Mouse (Mus musculus) heart, embryonic 10.5 days (tissue): ENCODE data around the gene Mbd6. TPM values are rescaled to one million over a fixed set of nuclear protein-coding genes. Genes with fewer than 3 reads are reported as not detected.

ENCODE experiments used
- DNase-seq: peaks from one replicate; pipeline ENCODE4 v3.0.0-alpha.2; 2017; ENCODE audit warnings: low spot score
- H3K27ac ChIP-seq: fragments of 300-500 bp; sonication (generic); 2 replicates; pipeline ENCODE4 v1.5.1; 2016; ENCODE audit warnings: mild to moderate bottlenecking
- H3K27me3 ChIP-seq: fragments of 300-500 bp; sonication (generic); 2 replicates; pipeline ENCODE4 v1.6.1; 2016; ENCODE audit warnings: mild to moderate bottlenecking; ENCODE audit not compliant: poor library complexity, insufficient read depth, severe bottlenecking
- H3K36me3 ChIP-seq: fragments of 300-500 bp; sonication (generic); 2 replicates; pipeline ENCODE4 v1.6.1; 2016; ENCODE audit warnings: mild to moderate bottlenecking, moderate library complexity
- H3K4me1 ChIP-seq: fragments of 300-500 bp; sonication (generic); 2 replicates; pipeline ENCODE4 v1.6.1; 2016; ENCODE audit warnings: mild to moderate bottlenecking
- H3K4me3 ChIP-seq: fragments of 300-500 bp; sonication (generic); 2 replicates; pipeline ENCODE4 v1.5.1; 2016; ENCODE audit warnings: mild to moderate bottlenecking, moderate library complexity
- H3K9me3 ChIP-seq: fragments of 300-500 bp; sonication (generic); 2 replicates; pipeline ENCODE4 v1.6.1; 2016; ENCODE audit warnings: mild to moderate bottlenecking, moderate library complexity
- WGBS: fragments of 180-500 bp; shearing (Covaris S2); methylation state at CpG from one replicate; pipeline ENCODE4 v1.1.7; 2016; 5-methylcytosine and 5-hydroxymethylcytosine counted together
- polyA plus RNA-seq: library from polyadenylated mRNA; unstranded; fragments of >200 nt; fragmentation: Nextera tagmentation; extraction: Ambion mirVana; gene quantifications from 2 replicates; pipeline ENCODE4 v1.2.1, GENCODE M21; 2016

The Mbd6 gene
- polyA plus RNA-seq, 1 experiment from 2014 or later: 16.9 TPM

DNA sequence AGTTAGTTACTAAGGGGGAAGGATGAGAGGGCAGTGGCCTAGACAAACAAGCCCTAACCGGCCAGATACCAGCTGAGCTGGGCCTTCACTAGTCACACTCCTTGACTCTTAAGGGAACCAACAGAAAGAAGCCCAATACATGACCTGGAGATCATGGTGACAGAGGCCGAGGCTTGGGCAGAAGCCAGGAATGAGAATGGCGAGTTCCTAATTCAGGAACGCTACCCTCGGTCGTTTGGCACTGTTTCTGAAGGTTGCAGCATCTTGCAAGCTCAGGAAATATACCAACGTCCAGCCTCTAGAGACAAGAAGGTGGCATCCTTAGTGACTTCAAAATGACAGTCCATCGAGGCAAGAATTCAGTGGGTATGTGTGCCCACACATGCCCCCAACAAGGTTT lies 24.5 kb downstream of the Mbd6 start:
- 76% methylated on average over 8 of the region's 8 CpGs for WGBS
- H3K4me1 ChIP-seq: peaks cover 32% of the 10 kb centered on the region
- H3K36me3 ChIP-seq: peaks cover 13% of the 10 kb centered on the region

DNA sequence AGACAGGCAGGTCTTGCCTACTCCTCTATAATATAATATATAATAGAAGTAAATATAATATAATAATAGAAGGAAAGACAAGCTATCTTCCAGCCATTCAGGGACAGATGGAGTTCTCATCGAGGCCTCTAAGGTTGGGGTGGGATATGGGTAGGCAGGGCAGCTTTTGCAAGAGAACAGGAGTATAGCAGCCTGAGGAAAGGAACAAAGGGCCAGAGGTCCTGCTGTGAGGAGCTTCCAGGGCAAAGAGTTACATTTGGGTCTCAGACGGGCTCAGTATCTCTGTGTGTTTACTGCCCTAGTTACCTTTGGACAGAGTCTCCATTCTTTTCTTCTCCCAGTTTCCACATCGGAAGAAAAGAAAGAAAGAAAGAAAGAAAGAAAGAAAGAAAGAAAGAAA lies 25.2 kb downstream of the Mbd6 start:
- Histone ChIP-seq H3K36me3 (peaks cover 6% of the 10 kb centered on the region), H3K9me3 (no peaks in the 10 kb centered on the region), H3K27ac (no peak overlapping the region), H3K4me3 (no peak overlapping the region), H3K27me3 (peaks cover 53% of the 10 kb centered on the region), H3K4me1 (peaks cover 27% of the 10 kb centered on the region)
- no peak for DNase-seq
- WGBS: 69% methylated on average over 3 of the region's 3 CpGs

More for the DNA sequence above, 24.5 kb downstream of the Mbd6 start:
- Histone ChIP-seq H3K9me3 (no peaks in the 10 kb centered on the region), H3K27ac (no peak overlapping the region), H3K27me3 (peaks cover 53% of the 10 kb centered on the region), H3K4me3 (no peak overlapping the region)
- no peak for DNase-seq

DNA sequence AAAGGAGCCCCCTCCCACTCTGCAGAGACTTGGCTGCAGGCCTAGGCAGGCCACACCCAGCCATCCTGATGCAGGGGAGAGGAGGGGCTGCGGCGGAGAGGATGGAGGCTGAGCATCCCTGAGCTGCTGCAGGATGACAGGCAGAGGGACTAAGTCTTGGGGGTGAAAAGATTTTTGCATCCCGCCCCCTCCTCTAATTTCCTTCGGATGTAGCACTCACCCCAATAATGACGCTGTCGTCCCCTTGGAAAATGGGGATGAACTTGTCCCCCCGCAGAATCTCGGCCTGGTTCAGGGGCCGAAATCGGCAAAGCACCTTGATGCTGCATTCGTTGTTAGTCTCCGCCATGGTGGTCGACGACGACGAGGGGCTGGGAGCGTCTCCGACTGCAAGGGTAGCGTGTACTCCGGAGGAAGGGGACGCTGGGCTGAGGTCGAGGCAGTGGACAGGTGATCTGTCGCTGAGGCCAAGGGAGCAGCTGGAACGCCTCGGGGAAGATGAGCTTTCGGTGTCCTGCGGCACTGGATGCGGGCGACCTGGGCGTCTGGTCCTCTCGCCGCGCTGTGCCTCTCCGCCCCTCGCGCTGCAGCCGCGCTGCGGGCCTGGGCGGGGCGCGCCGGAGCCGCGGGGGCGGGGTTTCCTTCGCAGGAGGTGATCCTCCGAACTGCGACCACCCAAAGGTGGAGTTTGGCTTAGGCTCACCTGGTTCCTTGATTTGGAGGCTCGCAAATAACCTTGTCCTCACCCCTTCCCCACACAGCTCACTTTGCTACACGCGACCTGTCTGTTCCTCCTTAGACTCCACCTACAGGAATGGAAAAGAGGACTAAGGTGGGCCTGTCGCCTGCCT lies 26.0 kb downstream of the Mbd6 start, which contains the start of gene Kif5a:
TSS of gene Kif5a (minus strand) at position 801 of the 851 bp plus-strand sequence.
- Histone ChIP-seq H3K4me3 (peak within 1 kb of the TSS; percentile 63), H3K27me3 (peaks cover 53% of the 10 kb centered on the region), H3K4me1 (peaks cover 21% of the 10 kb centered on the region), H3K36me3 (no peaks in the 10 kb centered on the region), H3K9me3 (no peaks in the 10 kb centered on the region), H3K27ac (peak within 1 kb of the TSS; percentile 4; the same call in 1 of the 2 replicates)
- DNase-seq: no peak
- WGBS: 2% methylated on average over 43 of the region's 53 CpGs

DNA sequence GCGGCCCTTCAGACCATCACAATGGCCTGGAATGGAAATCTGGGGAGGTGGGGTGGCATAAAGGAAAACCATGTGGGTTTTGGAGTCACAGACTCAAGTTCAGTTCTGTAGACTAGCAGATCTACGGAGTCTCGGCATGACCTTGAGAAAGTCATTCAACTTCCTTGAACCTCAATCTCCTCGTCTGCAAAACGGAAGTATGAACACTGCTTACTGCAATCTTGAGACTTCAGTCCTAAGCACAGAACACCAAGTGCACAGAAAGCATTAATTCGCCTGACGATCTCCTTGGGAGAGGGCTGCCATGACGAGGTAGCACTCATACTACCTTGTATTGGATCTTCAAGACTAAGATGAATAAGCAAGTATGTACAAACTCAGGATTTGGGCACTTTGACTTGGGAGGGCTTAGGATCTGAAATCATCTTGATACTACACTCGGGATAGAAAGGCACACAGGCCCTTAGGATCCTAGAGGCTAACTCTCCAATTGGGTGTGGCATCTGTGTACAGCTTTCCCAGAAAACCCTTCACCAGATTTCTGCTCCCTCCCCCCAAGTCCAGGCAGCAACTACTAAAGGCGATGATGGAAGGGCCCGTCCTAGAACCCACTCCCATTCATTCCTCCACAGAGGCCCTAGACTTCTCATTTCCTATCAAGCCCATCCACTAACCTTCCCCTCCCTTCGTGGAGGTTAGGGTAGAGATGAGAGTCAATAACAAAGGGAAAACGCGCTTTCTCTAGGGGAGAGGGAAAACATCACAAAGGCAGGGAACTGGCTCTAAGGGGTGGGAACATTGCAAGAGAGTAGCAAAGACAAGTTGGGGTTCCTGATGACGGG lies 26.9 kb downstream of the Mbd6 start:
- Histone ChIP-seq H3K27me3 (peaks cover 53% of the 10 kb centered on the region), H3K36me3 (no peaks in the 10 kb centered on the region), H3K27ac (no peak overlapping the region), H3K4me3 (peak overlapping the region; percentile 63), H3K9me3 (no peaks in the 10 kb centered on the region), H3K4me1 (peaks cover 14% of the 10 kb centered on the region)
- DNase-seq: no peak
- WGBS: 63% methylated on average over 15 of the region's 15 CpGs

DNA sequence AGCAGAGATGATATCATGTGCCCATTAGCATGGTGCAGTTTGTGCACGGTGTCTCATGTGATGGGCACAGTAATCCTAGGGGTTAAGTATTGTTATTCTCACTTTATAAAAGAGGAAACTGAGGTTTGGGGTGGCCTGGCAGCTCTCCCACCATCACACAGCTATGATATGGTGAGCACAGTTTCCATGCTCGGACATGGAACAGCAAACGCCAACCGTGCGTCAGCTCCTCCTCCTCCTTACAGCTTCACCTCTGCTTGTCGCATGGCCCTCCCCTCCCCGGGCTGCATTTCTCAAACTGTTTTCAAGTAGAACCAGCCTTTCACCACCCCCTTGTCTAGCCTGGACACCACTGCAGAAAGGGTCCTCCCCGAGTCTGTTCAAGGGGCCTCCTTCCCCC lies 30.3 kb downstream of the Mbd6 start:
- no peaks in the 10 kb centered on the region for H3K9me3 ChIP-seq
- WGBS: 72% methylated on average over 8 of the region's 8 CpGs
- H3K36me3 ChIP-seq: no peaks in the 10 kb centered on the region
- DNase-seq: no peak
- no peak overlapping the region for H3K27ac ChIP-seq
- H3K27me3 ChIP-seq: peaks cover 38% of the 10 kb centered on the region
- no peak overlapping the region for H3K4me3 ChIP-seq
- H3K4me1 ChIP-seq: peaks cover 9% of the 10 kb centered on the region

DNA sequence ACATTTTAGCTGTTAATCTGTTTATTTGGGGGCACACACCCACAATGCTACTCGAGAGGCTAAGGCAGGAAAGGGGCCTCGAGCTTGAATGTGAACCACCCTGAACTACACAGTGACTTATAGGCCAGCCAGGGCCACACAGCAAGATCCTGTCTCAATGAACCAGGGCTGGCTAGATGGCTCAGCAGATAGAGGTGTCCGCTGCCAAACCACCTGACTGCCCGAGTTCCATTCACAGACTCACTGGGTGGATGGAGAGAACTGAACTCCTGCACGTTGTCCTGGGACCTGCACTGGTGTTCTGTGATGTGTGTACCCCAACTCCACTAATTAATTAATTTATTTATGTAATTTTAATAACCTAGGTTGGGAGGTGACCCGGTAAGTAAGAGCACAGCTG lies 31.0 kb downstream of the Mbd6 start:
- DNase-seq: no peak
- Histone ChIP-seq H3K27ac (no peak overlapping the region), H3K9me3 (no peaks in the 10 kb centered on the region), H3K36me3 (no peaks in the 10 kb centered on the region), H3K27me3 (peaks cover 32% of the 10 kb centered on the region), H3K4me3 (no peak overlapping the region), H3K4me1 (peaks cover 5% of the 10 kb centered on the region)
- 79% methylated on average over 6 of the region's 6 CpGs for WGBS

DNA sequence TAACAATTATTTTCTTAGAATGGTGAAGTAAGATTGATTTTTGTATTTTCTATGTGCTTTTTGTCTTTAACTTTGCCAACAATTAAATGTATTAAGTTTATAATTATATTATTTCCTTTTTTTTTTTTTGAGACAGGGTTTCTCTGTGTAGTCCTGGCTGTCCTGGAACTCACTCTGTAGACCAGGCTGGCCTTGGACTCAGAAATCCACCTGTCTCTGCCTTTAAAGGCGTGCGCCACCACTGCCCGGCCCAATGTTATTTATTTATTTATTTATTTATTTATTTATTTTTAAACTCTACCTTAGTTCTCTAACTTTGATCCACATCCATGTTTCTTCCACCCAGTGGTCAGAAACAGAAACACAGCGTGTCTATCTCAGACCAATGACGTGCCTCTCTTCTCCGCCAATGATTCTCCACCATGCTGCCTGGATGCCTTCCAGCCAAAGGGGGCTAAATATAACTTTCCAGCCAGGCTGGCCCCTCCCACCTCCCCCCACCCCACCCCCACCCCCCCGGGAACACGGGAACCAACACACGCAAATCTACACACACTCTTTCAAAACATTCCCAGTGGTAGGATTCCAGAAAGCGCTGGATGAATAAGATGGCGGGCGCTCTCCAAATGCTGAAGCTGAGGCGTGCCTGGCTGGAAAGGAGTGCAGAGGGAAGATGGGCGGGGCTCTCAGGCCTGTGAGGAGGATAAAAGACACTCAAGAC lies 33.0 kb downstream of the Mbd6 start:
- H3K4me1 ChIP-seq: no peaks in the 10 kb centered on the region
- no peak overlapping the region for H3K27ac ChIP-seq
- 0 out of 2 replicates have a peak overlapping the region, but pooled peaks have one; percentile 5 for H3K4me3 ChIP-seq
- H3K27me3 ChIP-seq: peaks cover 12% of the 10 kb centered on the region
- peak; percentile 92 for DNase-seq
- no peaks in the 10 kb centered on the region for H3K9me3 ChIP-seq
- no peaks in the 10 kb centered on the region for H3K36me3 ChIP-seq
- WGBS: 19% methylated on average over 14 of the region's 14 CpGs

DNA sequence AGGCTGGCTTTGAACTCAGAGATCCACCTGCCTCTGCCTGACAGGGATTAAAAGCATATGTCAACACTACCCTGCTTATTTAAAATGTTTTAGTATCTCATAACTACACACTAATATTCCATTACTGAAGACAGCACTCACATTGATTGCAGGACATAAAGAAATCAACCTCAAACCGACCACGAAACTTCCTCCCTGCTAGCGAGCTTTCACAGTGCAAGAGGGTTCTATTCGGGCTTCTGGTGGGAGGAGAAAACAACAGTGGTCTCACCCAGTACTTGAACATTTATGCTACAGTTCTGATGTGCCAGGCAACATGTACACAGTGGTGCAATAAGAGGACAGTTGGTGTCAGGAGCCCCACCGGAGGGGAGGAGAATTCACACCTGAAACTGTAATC lies 38.0 kb downstream of the Mbd6 start:
- DNase-seq: no peak
- Histone ChIP-seq H3K27ac (no peak overlapping the region), H3K4me1 (no peaks in the 10 kb centered on the region), H3K36me3 (no peaks in the 10 kb centered on the region), H3K27me3 (peaks cover 9% of the 10 kb centered on the region; the same call in 1 of the 2 replicates), H3K4me3 (no peak overlapping the region), H3K9me3 (no peaks in the 10 kb centered on the region)
- WGBS: 78% methylated on average over 5 of the region's 5 CpGs

DNA sequence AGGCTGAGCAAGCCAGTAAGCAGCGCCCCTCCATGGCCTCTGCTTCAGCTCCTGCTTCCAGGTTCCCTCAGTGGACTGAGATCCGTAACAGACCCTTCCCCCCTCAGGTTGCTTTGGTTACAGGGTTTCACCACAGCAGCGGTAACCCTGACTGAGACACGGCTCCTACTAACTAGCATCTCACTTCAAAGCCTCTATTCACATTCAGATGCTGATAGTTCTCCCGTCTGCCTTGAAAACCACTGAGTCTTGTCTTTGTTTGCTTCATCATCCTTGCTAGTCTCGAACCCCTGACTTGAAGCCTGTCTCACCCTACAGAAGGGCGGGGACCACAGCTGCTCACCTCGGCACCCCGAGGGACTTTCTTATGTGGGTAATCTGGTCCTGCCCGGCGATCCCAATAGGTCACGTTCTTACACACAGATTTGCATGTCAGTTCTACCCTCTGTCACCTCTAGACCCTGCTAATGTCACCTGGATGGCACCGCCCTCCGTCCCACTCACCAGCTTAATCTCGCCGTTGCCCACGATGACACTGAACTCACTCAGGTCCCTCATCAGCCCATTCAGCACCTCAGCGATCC lies 50.5 kb downstream of the Mbd6 start:
- H3K36me3 ChIP-seq: no peaks in the 10 kb centered on the region
- no peaks in the 10 kb centered on the region for H3K9me3 ChIP-seq
- H3K4me1 ChIP-seq: peaks cover 12% of the 10 kb centered on the region
- peaks cover 51% of the 10 kb centered on the region for H3K27me3 ChIP-seq
- peak overlapping the region; percentile 34; the same call in 1 of the 2 replicates for H3K4me3 ChIP-seq
- DNase-seq: no peak
- no peak overlapping the region for H3K27ac ChIP-seq
- 58% methylated on average over 18 of the region's 18 CpGs for WGBS

DNA sequence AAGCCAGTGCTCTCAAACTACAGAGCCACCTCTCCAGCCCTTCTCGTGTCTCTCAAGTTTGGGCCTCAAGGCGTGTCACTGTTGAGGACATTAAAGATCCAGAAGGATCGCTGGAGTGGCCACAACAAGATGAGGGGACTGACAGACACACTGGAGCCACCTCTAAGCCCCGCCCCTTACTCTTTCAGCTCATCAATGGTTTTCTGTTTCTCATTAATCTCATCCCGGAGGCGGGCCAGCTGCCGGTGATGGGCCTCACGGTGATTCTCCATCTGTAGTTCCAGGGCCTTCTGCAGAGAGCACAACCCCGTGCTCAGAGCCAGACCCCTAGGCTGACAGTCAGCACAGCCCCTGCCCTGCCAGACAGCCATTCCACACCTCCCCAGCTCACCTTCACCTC lies 52.3 kb downstream of the Mbd6 start:
- no peak overlapping the region for H3K27ac ChIP-seq
- H3K4me1 ChIP-seq: peaks cover 15% of the 10 kb centered on the region
- no peaks in the 10 kb centered on the region for H3K36me3 ChIP-seq
- peaks cover 52% of the 10 kb centered on the region for H3K27me3 ChIP-seq
- DNase-seq: no peak
- no peaks in the 10 kb centered on the region for H3K9me3 ChIP-seq
- 39% methylated on average over 9 of the region's 9 CpGs for WGBS
- H3K4me3 ChIP-seq: no peak overlapping the region

DNA sequence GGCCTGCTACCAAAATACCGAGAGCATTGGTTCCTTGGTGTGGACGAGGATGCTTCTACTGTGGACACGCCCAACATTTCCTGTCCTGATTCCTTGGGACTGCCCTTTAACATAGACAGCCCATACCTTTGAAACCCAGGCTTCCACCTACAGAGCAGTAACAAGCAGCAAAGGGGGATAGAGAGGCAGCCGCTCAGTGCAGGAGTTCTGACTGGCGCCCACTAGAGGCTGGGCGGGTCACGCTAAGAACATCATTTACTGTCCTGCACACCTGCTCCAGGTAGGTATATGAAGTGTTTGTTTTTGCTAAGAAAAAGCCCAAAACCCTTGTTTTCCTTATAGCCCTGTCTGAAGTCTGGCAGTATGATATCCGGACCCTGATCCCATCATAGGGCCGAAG lies 55.7 kb downstream of the Mbd6 start:
- Histone ChIP-seq H3K36me3 (no peaks in the 10 kb centered on the region), H3K4me3 (no peak overlapping the region), H3K27ac (no peak overlapping the region), H3K9me3 (no peaks in the 10 kb centered on the region), H3K4me1 (peaks cover 17% of the 10 kb centered on the region), H3K27me3 (peaks cover 57% of the 10 kb centered on the region)
- DNase-seq: no peak
- WGBS: 68% methylated on average over 9 of the region's 9 CpGs
